Mouse (Mus musculus) forebrain, postnatal 0 days (tissue): Measurements from ENCODE around the gene Gm7324. TPM values are rescaled to one million over a fixed set of nuclear protein-coding genes. Genes with fewer than 3 reads are reported as not detected.
"Not testable (repeated sequence)": the region's sequence is repeated elsewhere in the genome, so short reads cannot be mapped to it uniquely, and the experiment has no call there.

Experiments
- ATAC-seq: fragments of 200-750 bp; cut with Nextera tagmentation; 2 replicates; pipeline ENCODE4 v1.8.0; 2017; ENCODE audit warnings: mild to moderate bottlenecking, moderate library complexity
- DNase-seq: peaks from one replicate; pipeline ENCODE4 v3.0.0-alpha.2; 2015
- H3K27ac ChIP-seq: fragments of 300-500 bp; sonication (generic); 2 replicates; pipeline ENCODE4 v1.5.1; 2014; ENCODE audit warnings: low read depth, mild to moderate bottlenecking, antibody characterized with exemption, low read length, moderate library complexity, mixed read lengths
- H3K27me3 ChIP-seq: fragments of 300-500 bp; sonication (generic); 2 replicates; pipeline ENCODE4 v1.6.1; 2014; ENCODE audit warnings: mild to moderate bottlenecking, low read length, mixed read lengths; ENCODE audit not compliant: insufficient read depth
- H3K36me3 ChIP-seq: fragments of 300-500 bp; sonication (generic); 2 replicates; pipeline ENCODE4 v1.6.1; 2014; ENCODE audit warnings: mild to moderate bottlenecking, moderate library complexity; ENCODE audit not compliant: insufficient read depth
- H3K4me1 ChIP-seq: fragments of 300-500 bp; sonication (generic); 2 replicates; pipeline ENCODE4 v1.6.1; 2014; ENCODE audit warnings: antibody characterized with exemption; ENCODE audit not compliant: insufficient read depth
- H3K4me2 ChIP-seq: fragments of 300-500 bp; sonication (generic); 2 replicates; pipeline ENCODE4 v1.6.1; 2014; ENCODE audit warnings: low read depth, mild to moderate bottlenecking, moderate library complexity
- H3K4me3 ChIP-seq: fragments of 300-500 bp; sonication (generic); 2 replicates; pipeline ENCODE4 v1.5.1; 2014; ENCODE audit warnings: low read depth, low read length, mixed read lengths
- H3K9ac ChIP-seq: fragments of 300-500 bp; sonication (generic); 2 replicates; pipeline ENCODE4 v1.6.1; 2014; ENCODE audit warnings: mild to moderate bottlenecking
- H3K9me3 ChIP-seq: fragments of 300-500 bp; sonication (generic); 2 replicates; pipeline ENCODE4 v1.6.1; 2016; ENCODE audit warnings: low read length
- WGBS: fragments of 180-500 bp; shearing (Covaris S2); extraction: QIAGEN DNeasy Blood & Tissue Kit; methylation state at CpG from one replicate; pipeline ENCODE4 v1.1.7; 2014; 5-methylcytosine and 5-hydroxymethylcytosine counted together
- polyA plus RNA-seq: library from polyadenylated mRNA; unstranded; fragments of >200 nt; fragmentation: Nextera tagmentation; extraction: Ambion mirVana; gene quantifications from 2 replicates; pipeline ENCODE4 v1.2.1, GENCODE M21; 2015
- total RNA-seq: library from RNA; depleted of rRNA; stranded (reverse); fragments of >200 nt; gene quantifications from 2 replicates; pipeline ENCODE4 v1.2.3, GENCODE M21; 2014; rRNA removed

Gm7324 gene
- total RNA-seq: 0.46 and 0.67 TPM in 2 replicates
- 0.55 and 0.90 TPM in 2 replicates for polyA plus RNA-seq

DNA sequence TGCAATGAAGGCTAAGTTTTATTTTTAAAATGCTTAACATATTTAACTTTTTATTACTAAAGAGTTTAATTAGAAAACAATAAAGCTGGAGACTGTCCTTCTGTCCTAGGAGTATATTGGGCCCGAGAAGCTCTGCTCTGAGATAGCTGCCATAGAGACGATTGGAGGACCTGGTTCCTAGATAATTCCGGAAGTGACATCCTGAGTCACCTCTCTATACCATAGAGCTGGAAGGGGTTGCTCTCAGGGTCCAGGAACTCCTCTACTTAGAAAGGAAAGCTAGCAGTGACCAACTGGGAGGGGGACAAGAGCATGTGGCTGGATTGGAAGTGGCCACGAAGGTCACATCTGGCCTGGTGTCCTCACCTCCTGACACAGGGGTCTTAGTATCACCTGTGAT, at the start of gene Gm7324:
Gene Gm7324, plus strand, starts transcription at position 208 of the 400 bp plus-strand sequence.
- not testable (repeated sequence) for H3K4me3 ChIP-seq, H3K4me1 ChIP-seq, ATAC-seq

GRCm38 (mm10) chr14:43677099-43677498, 20.5 kb upstream of the Gm7324 start, which contains the start of gene Gm8165:
TSS of gene Gm8165 (minus strand) at chr14:43677199.
- not testable (repeated sequence) for H3K27me3 ChIP-seq, H3K4me2 ChIP-seq, H3K36me3 ChIP-seq, H3K9ac ChIP-seq, ATAC-seq, H3K9me3 ChIP-seq, H3K4me3 ChIP-seq, H3K27ac ChIP-seq, H3K4me1 ChIP-seq, DNase-seq
- WGBS: no CpG with 5 or more reads among the region's 2 CpGs

More for the DNA sequence above, at the start of gene Gm7324:
- not testable (repeated sequence) for H3K9ac ChIP-seq, H3K36me3 ChIP-seq, DNase-seq, H3K27ac ChIP-seq, H3K27me3 ChIP-seq, H3K9me3 ChIP-seq, H3K4me2 ChIP-seq
- 92% methylated on average over 4 of the region's 4 CpGs for WGBS

- not testable (repeated sequence) for H3K9ac ChIP-seq, H3K9me3 ChIP-seq, H3K27ac ChIP-seq, H3K36me3 ChIP-seq, H3K4me3 ChIP-seq, H3K27me3 ChIP-seq, DNase-seq, H3K4me1 ChIP-seq, ATAC-seq, H3K4me2 ChIP-seq
- WGBS: 98% methylated on average over 2 of the region's 3 CpGs
Observed at GRCm38 (mm10) chr14:43727385-43727784, 29.8 kb downstream of the Gm7324 start, which contains the start of gene Gm16506. TSS of gene Gm16506 (minus strand) at chr14:43727485.

- not testable (repeated sequence) for H3K9ac ChIP-seq, H3K27ac ChIP-seq, H3K27me3 ChIP-seq, H3K36me3 ChIP-seq, H3K4me2 ChIP-seq, H3K4me1 ChIP-seq, DNase-seq, H3K9me3 ChIP-seq, H3K4me3 ChIP-seq, ATAC-seq
- WGBS: 88% methylated on average over 4 of the region's 4 CpGs
Observed at GRCm38 (mm10) chr14:43747566-43747965, 49.9 kb downstream of the Gm7324 start, which contains the start of gene Gm6526. TSS of gene Gm6526 (plus strand) at chr14:43747866.

Other genes with a start within 250 kb of the Gm7324 start
- gene Gm5799, start 154.3 kb upstream of the Gm7324 start, total RNA-seq: not detected in 2 replicates
- gene Gm5799, start 154.3 kb upstream of the Gm7324 start, polyA plus RNA-seq: not detected in 2 replicates
- gene Gm17654, start 118.7 kb upstream of the Gm7324 start, total RNA-seq: not detected in 2 replicates
- gene Gm17654, start 118.7 kb upstream of the Gm7324 start, polyA plus RNA-seq: not detected in 2 replicates
- not detected in 2 replicates for gene Gm10375, start 89.8 kb upstream of the Gm7324 start, total RNA-seq
- not detected in 2 replicates for gene Gm10375, start 89.8 kb upstream of the Gm7324 start, polyA plus RNA-seq
- not detected in 2 replicates for gene Gm8165, start 20.6 kb upstream of the Gm7324 start, total RNA-seq
- not detected in 2 replicates for gene Gm8165, start 20.6 kb upstream of the Gm7324 start, polyA plus RNA-seq
- gene Gm16506, start 29.7 kb downstream of the Gm7324 start, total RNA-seq: not detected in 2 replicates
- gene Gm16506, start 29.7 kb downstream of the Gm7324 start, polyA plus RNA-seq: not detected in 2 replicates
- gene Gm6526, start 50.0 kb downstream of the Gm7324 start, total RNA-seq: not detected in 2 replicates
- not detected in 2 replicates for gene Gm6526, start 50.0 kb downstream of the Gm7324 start, polyA plus RNA-seq
- not detected in 2 replicates for gene Gm8180, start 86.9 kb downstream of the Gm7324 start, total RNA-seq
- not detected in 2 replicates for gene Gm8180, start 86.9 kb downstream of the Gm7324 start, polyA plus RNA-seq
- not detected in 2 replicates for gene Ear1, start 177.7 kb downstream of the Gm7324 start, total RNA-seq
- not detected in 2 replicates for gene Ear1, start 177.7 kb downstream of the Gm7324 start, polyA plus RNA-seq
- gene Ear10, start 225.7 kb downstream of the Gm7324 start, total RNA-seq: not detected in 2 replicates
- gene Ear10, start 225.7 kb downstream of the Gm7324 start, polyA plus RNA-seq: not detected in 2 replicates
- 2.2 and 3.0 TPM in 2 replicates for gene Gm8113, start 227.6 kb downstream of the Gm7324 start, total RNA-seq
- gene Gm8113, start 227.6 kb downstream of the Gm7324 start, polyA plus RNA-seq: 3.1 and 3.3 TPM in 2 replicates